Mouse (Mus musculus) olfactory bulb, adult 2 months (tissue): ENCODE results near the gene Sik3.

Experiments used
- CTCF ChIP-seq: fragments of 200-500 bp; IDR thresholded peaks from 2 replicates; pipeline ENCODE4 v1.5.1; 2012; ENCODE audit warnings: low read depth, mild to moderate bottlenecking, low read length, moderate library complexity; ENCODE audit not compliant: insufficient read depth
- POLR2A ChIP-seq: fragments of 200-500 bp; IDR thresholded peaks from 2 replicates; pipeline ENCODE4 v1.6.1; 2012; ENCODE audit warnings: mild to moderate bottlenecking, low read depth, low read length, moderate library complexity; ENCODE audit not compliant: insufficient read depth

- TF ChIP-seq CTCF (no peak), POLR2A (no peak)
These were observed 24.3 kb downstream of the Sik3 start for GRCm38 (mm10) chr9:46036881-46037280.
